In genomic region chr10:86332942-86333341, GRCm38 (mm10) we compare ENCODE assay signal across 18 mouse cellular contexts. TPM values are rescaled to one million over a fixed set of nuclear protein-coding genes. Genes with fewer than 3 reads are reported as not detected.
DNase-seq lines count a peak whose midpoint lies in the region; ATAC-seq and TF ChIP-seq lines count a peak whose summit lies in the region.
"Had no signal": no experiment of that assay in that cellular context is flagged by ENCODE, and none has a peak within 500 bp of the region (broad histone marks: within the 10 kb centered on the region; RNA-seq: fewer than 3 reads in every experiment).

No protein-coding gene starts in this region.

- WGBS in forebrain, postnatal 0 days = 87% methylated on average over 3 of the region's 3 CpGs
- WGBS in forebrain, embryonic 13.5 days = 85% methylated on average over 3 of the region's 3 CpGs
- WGBS in hindbrain, postnatal 0 days = 82% methylated on average over 3 of the region's 3 CpGs
- 72% methylated on average over 3 of the region's 3 CpGs for WGBS in hindbrain, embryonic 11.5 days
- 55% methylated on average over 3 of the region's 3 CpGs for WGBS in stomach, embryonic 15.5 days
- WGBS in stomach, postnatal 0 days = 67% methylated on average over 3 of the region's 3 CpGs
- 71% methylated on average over 3 of the region's 3 CpGs for WGBS in stomach, embryonic 16.5 days

- no peak overlapping the region for H3K4me2 ChIP-seq in forebrain, postnatal 0 days (ENCODE audit: low read depth)
- H3K4me2 ChIP-seq in forebrain, embryonic 13.5 days = no peak overlapping the region
- no peak overlapping the region for H3K4me2 ChIP-seq in hindbrain, postnatal 0 days (ENCODE audit: low read depth, low read length)
- no peak overlapping the region for H3K4me2 ChIP-seq in hindbrain, embryonic 11.5 days (replicated peaks; ENCODE audit: low read depth, low read length)
- H3K4me2 ChIP-seq in stomach, embryonic 15.5 days = no peak overlapping the region
- H3K4me2 ChIP-seq in stomach, postnatal 0 days (replicated peaks; ENCODE audit: low read depth) = no peak overlapping the region
- H3K4me2 ChIP-seq in stomach, embryonic 16.5 days (ENCODE audit: low read depth, low read length) = no peak overlapping the region
- H3K4me2 ChIP-seq: heart, embryonic 11.5 days; limb, embryonic 12.5 days had no signal

- H3K36me3 ChIP-seq in forebrain, postnatal 0 days (ENCODE audit: insufficient read depth) = no peaks in the 10 kb centered on the region
- H3K36me3 ChIP-seq in forebrain, embryonic 13.5 days (ENCODE audit: poor library complexity, severe bottlenecking) = no peaks in the 10 kb centered on the region
- H3K36me3 ChIP-seq in hindbrain, postnatal 0 days (ENCODE audit: insufficient read depth, low read length) = no peaks in the 10 kb centered on the region
- no peaks in the 10 kb centered on the region for H3K36me3 ChIP-seq in hindbrain, embryonic 11.5 days (ENCODE audit: control insufficient read depth, insufficient read depth, low read length)
- H3K36me3 ChIP-seq in stomach, embryonic 15.5 days = no peaks in the 10 kb centered on the region
- no peaks in the 10 kb centered on the region for H3K36me3 ChIP-seq in stomach, postnatal 0 days (ENCODE audit: control insufficient read depth, insufficient read depth, low read length)
- H3K36me3 ChIP-seq in stomach, embryonic 16.5 days (ENCODE audit: control insufficient read depth, insufficient read depth, low read length) = no peaks in the 10 kb centered on the region
- H3K36me3 ChIP-seq: embryonic facial prominence, embryonic 10.5 days; limb, embryonic 12.5 days had no signal

- H3K9ac ChIP-seq in forebrain, postnatal 0 days = no peak overlapping the region
- H3K9ac ChIP-seq in forebrain, embryonic 13.5 days = no peak overlapping the region
- no peak overlapping the region for H3K9ac ChIP-seq in hindbrain, postnatal 0 days (replicated peaks; ENCODE audit: low read length)
- no peak overlapping the region for H3K9ac ChIP-seq in hindbrain, embryonic 11.5 days (ENCODE audit: low read depth, low read length)
- H3K9ac ChIP-seq in stomach, embryonic 15.5 days = no peak overlapping the region
- no peak overlapping the region for H3K9ac ChIP-seq in stomach, postnatal 0 days (ENCODE audit: low read length)
- no peak overlapping the region for H3K9ac ChIP-seq in stomach, embryonic 16.5 days (ENCODE audit: low read length)
- H3K9ac ChIP-seq: limb, embryonic 12.5 days had no signal

- ATAC-seq in forebrain, postnatal 0 days = no peak
- no peak for ATAC-seq in forebrain, embryonic 13.5 days
- no peak for ATAC-seq in hindbrain, postnatal 0 days
- no peak for ATAC-seq in hindbrain, embryonic 11.5 days (ENCODE audit: low FRiP score)
- peak; percentile 56; the same call in 1 of the 2 replicates for ATAC-seq in stomach, embryonic 15.5 days (ENCODE audit: insufficient read depth, low FRiP score, low read depth)
- ATAC-seq in stomach, postnatal 0 days (ENCODE audit: low FRiP score, low TSS enrichment) = no peak
- ATAC-seq in stomach, embryonic 16.5 days (ENCODE audit: insufficient read depth, low FRiP score) = no peak
- ATAC-seq: forebrain, embryonic 16.5 days; lung, postnatal 0 days had no signal

- TF ChIP-seq EP300 in stomach, postnatal 0 days (optimal IDR thresholded peaks at IDR 0.05) = no peak

- TF ChIP-seq CTCF in forebrain, postnatal 0 days (IDR thresholded peaks at IDR 0.05; ENCODE audit: low read depth) = no peak
- TF ChIP-seq CTCF in hindbrain, postnatal 0 days (IDR thresholded peaks at IDR 0.05; ENCODE audit: low read depth) = no peak
- TF ChIP-seq CTCF in stomach, postnatal 0 days (IDR thresholded peaks at IDR 0.05; ENCODE audit: low read depth) = no peak

- no peaks in the 10 kb centered on the region for H3K27me3 ChIP-seq in forebrain, postnatal 0 days (ENCODE audit: insufficient read depth, low read length)
- no peaks in the 10 kb centered on the region for H3K27me3 ChIP-seq in forebrain, embryonic 13.5 days
- H3K27me3 ChIP-seq in hindbrain, postnatal 0 days (ENCODE audit: insufficient read depth, low read length) = no peaks in the 10 kb centered on the region
- H3K27me3 ChIP-seq in hindbrain, embryonic 11.5 days (ENCODE audit: control insufficient read depth, insufficient read depth, low read length) = no peaks in the 10 kb centered on the region
- no peaks in the 10 kb centered on the region for H3K27me3 ChIP-seq in stomach, embryonic 15.5 days (replicated peaks)
- no peaks in the 10 kb centered on the region for H3K27me3 ChIP-seq in stomach, postnatal 0 days (ENCODE audit: control insufficient read depth, insufficient read depth, low read length)
- H3K27me3 ChIP-seq in stomach, embryonic 16.5 days (ENCODE audit: control insufficient read depth, insufficient read depth, low read length) = no peaks in the 10 kb centered on the region
- H3K27me3 ChIP-seq: limb, embryonic 12.5 days had no signal

- no peak overlapping the region for H3K4me3 ChIP-seq in forebrain, postnatal 0 days (ENCODE audit: low read depth, low read length)
- no peak overlapping the region for H3K4me3 ChIP-seq in forebrain, embryonic 13.5 days
- no peak overlapping the region for H3K4me3 ChIP-seq in hindbrain, postnatal 0 days (ENCODE audit: low read length)
- no peak overlapping the region for H3K4me3 ChIP-seq in hindbrain, embryonic 11.5 days (ENCODE audit: low read depth, low read length)
- no peak overlapping the region for H3K4me3 ChIP-seq in stomach, embryonic 15.5 days (replicated peaks)
- H3K4me3 ChIP-seq in stomach, postnatal 0 days (ENCODE audit: low read depth, low read length) = no peak overlapping the region
- H3K4me3 ChIP-seq in stomach, embryonic 16.5 days (replicated peaks; ENCODE audit: low read length) = no peak overlapping the region
- H3K4me3 ChIP-seq: embryonic facial prominence, embryonic 10.5 days; limb, embryonic 12.5 days had no signal

- no peak for DNase-seq in forebrain, postnatal 0 days
- no peak for DNase-seq in hindbrain, postnatal 0 days (ENCODE audit: low spot score)
- DNase-seq in hindbrain, embryonic 11.5 days (ENCODE audit: low spot score) = no peak
- no peak for DNase-seq in stomach, postnatal 0 days (ENCODE audit: low spot score)
- no peak for DNase-seq in adrenal gland, postnatal 14 days
- DNase-seq: adrenal gland, adult 2 months; cerebellum, adult 11 months; cerebellum, postnatal 36 days; gastrocnemius, postnatal 10 days; kidney, adult 18-20 months had no signal

- H3K4me1 ChIP-seq in forebrain, postnatal 0 days (ENCODE audit: insufficient read depth) = peaks cover 11% of the 10 kb centered on the region; the same call in 1 of the 2 replicates
- 0 out of 2 replicates have a peak, but pooled peaks cover 7% of the 10 kb centered on the region for H3K4me1 ChIP-seq in forebrain, embryonic 13.5 days
- H3K4me1 ChIP-seq in hindbrain, postnatal 0 days (ENCODE audit: insufficient read depth, low read length) = peaks cover 16% of the 10 kb centered on the region
- H3K4me1 ChIP-seq in hindbrain, embryonic 11.5 days (replicated peaks; ENCODE audit: control insufficient read depth, insufficient read depth, low read length) = no peaks in the 10 kb centered on the region
- peaks cover 48% of the 10 kb centered on the region for H3K4me1 ChIP-seq in stomach, embryonic 15.5 days
- peaks cover 26% of the 10 kb centered on the region for H3K4me1 ChIP-seq in stomach, postnatal 0 days (replicated peaks; ENCODE audit: control insufficient read depth, insufficient read depth)
- H3K4me1 ChIP-seq in stomach, embryonic 16.5 days (ENCODE audit: control insufficient read depth, insufficient read depth, low read length) = peaks cover 64% of the 10 kb centered on the region

- peak overlapping the region; percentile 9; the same call in 1 of the 2 replicates for H3K27ac ChIP-seq in forebrain, postnatal 0 days (ENCODE audit: low read depth, low read length)
- H3K27ac ChIP-seq in forebrain, embryonic 13.5 days = no peak overlapping the region; the same call in 1 of the 2 replicates
- H3K27ac ChIP-seq in hindbrain, postnatal 0 days = peak overlapping the region; percentile 71
- no peak overlapping the region for H3K27ac ChIP-seq in hindbrain, embryonic 11.5 days (ENCODE audit: low read depth, low read length)
- no peak overlapping the region; the same call in 1 of the 2 replicates for H3K27ac ChIP-seq in stomach, embryonic 15.5 days
- H3K27ac ChIP-seq in stomach, postnatal 0 days (replicated peaks) = no peak overlapping the region
- peak overlapping the region; percentile 12; the same call in 1 of the 2 replicates for H3K27ac ChIP-seq in stomach, embryonic 16.5 days (ENCODE audit: low read length)
- H3K27ac ChIP-seq: embryonic facial prominence, embryonic 10.5 days had no signal

- no peaks in the 10 kb centered on the region for H3K9me3 ChIP-seq in forebrain, postnatal 0 days (ENCODE audit: low read length)
- no peaks in the 10 kb centered on the region for H3K9me3 ChIP-seq in forebrain, embryonic 13.5 days (replicated peaks)
- H3K9me3 ChIP-seq in hindbrain, postnatal 0 days (ENCODE audit: low read length) = no peaks in the 10 kb centered on the region
- no peaks in the 10 kb centered on the region for H3K9me3 ChIP-seq in hindbrain, embryonic 11.5 days (ENCODE audit: control insufficient read depth, low read length)
- no peaks in the 10 kb centered on the region for H3K9me3 ChIP-seq in stomach, embryonic 15.5 days
- H3K9me3 ChIP-seq in stomach, postnatal 0 days (ENCODE audit: control insufficient read depth, low read length) = no peaks in the 10 kb centered on the region
- no peaks in the 10 kb centered on the region for H3K9me3 ChIP-seq in stomach, embryonic 16.5 days (replicated peaks; ENCODE audit: control insufficient read depth, low read length)
- H3K9me3 ChIP-seq: embryonic facial prominence, embryonic 10.5 days; limb, embryonic 12.5 days had no signal

RNA-seq across cellular contexts. Expression of gene Timp3, which starts 32.8 kb away (rescaled TPM):
- total RNA-seq in forebrain, postnatal 0 days (2014; rRNA removed) = 33.5 and 62.9 TPM in 2 replicates
- polyA plus RNA-seq in forebrain, postnatal 0 days (2015; fragmentation: Nextera tagmentation; extraction: Ambion mirVana) = 17.2 and 33.6 TPM in 2 replicates
- polyA plus RNA-seq in forebrain, embryonic 13.5 days (2015; fragmentation: Nextera tagmentation; extraction: Ambion mirVana) = 13.3 and 13.6 TPM in 2 replicates
- total RNA-seq in hindbrain, postnatal 0 days (2014; rRNA removed) = 141 and 162 TPM in 2 replicates
- polyA plus RNA-seq in hindbrain, postnatal 0 days (2015; fragmentation: Nextera tagmentation; extraction: Ambion mirVana) = 59.7 and 60.0 TPM in 2 replicates
- polyA plus RNA-seq in hindbrain, embryonic 11.5 days (2014; fragmentation: Nextera tagmentation; extraction: Ambion mirVana) = 31.6 and 32.8 TPM in 2 replicates
- polyA plus RNA-seq in stomach, embryonic 15.5 days (2015; fragmentation: Nextera tagmentation; extraction: Ambion mirVana) = 63.5 and 66.0 TPM in 2 replicates
- polyA plus RNA-seq in stomach, postnatal 0 days (2015; fragmentation: Nextera tagmentation; extraction: Ambion mirVana) = 33.0 and 33.9 TPM in 2 replicates
- 76.1 and 80.6 TPM in 2 replicates for polyA plus RNA-seq in stomach, embryonic 16.5 days (2015; fragmentation: Nextera tagmentation; extraction: Ambion mirVana)
- total RNA-seq in adrenal gland, postnatal 14 days (2021) = 283 and 294 TPM in 2 replicates

Comparison
In these comparisons a context has a peak if more than half of its experiments do, and no peak if none do; other contexts are left out.
1. H3K27ac ChIP-seq: peak in forebrain, postnatal 0 days (single experiment), hindbrain, postnatal 0 days (single experiment) and stomach, embryonic 16.5 days (single experiment); none in forebrain, embryonic 13.5 days (single experiment), hindbrain, embryonic 11.5 days (single experiment), stomach, embryonic 15.5 days (single experiment) and stomach, postnatal 0 days (single experiment).